Mouse (Mus musculus) hindbrain, embryonic 11.5 days (tissue): ENCODE results near the gene Cenpe. TPM values are rescaled to one million over a fixed set of nuclear protein-coding genes. Genes with fewer than 3 reads are reported as not detected.

ENCODE experiments used
- ATAC-seq: fragments of 200-750 bp; cut with Nextera tagmentation; 2 replicates; pipeline ENCODE4 v1.8.0; 2017; ENCODE audit warnings: mild to moderate bottlenecking, moderate TSS enrichment, moderate library complexity; ENCODE audit not compliant: low FRiP score
- DNase-seq: peaks from one replicate; pipeline ENCODE4 v3.0.0-alpha.2; 2015; ENCODE audit warnings: low spot score
- H3K27ac ChIP-seq: fragments of 300-500 bp; sonication (generic); 2 replicates; pipeline ENCODE4 v1.5.1; 2014; ENCODE audit warnings: mild to moderate bottlenecking, low read depth, low read length
- H3K27me3 ChIP-seq: fragments of 300-500 bp; sonication (generic); 2 replicates; pipeline ENCODE4 v1.6.1; 2014; ENCODE audit warnings: mild to moderate bottlenecking, low read length, moderate library complexity, mixed read lengths; ENCODE audit not compliant: control insufficient read depth, insufficient read depth
- H3K36me3 ChIP-seq: fragments of 300-500 bp; sonication (generic); 2 replicates; pipeline ENCODE4 v1.6.1; 2014; ENCODE audit warnings: mild to moderate bottlenecking, low read length, moderate library complexity, mixed read lengths; ENCODE audit not compliant: control insufficient read depth, insufficient read depth
- H3K4me1 ChIP-seq: fragments of 300-500 bp; sonication (generic); replicated peaks from 2 replicates; pipeline ENCODE4 v1.6.1; 2014; ENCODE audit warnings: low read length, mixed read lengths; ENCODE audit not compliant: control insufficient read depth, insufficient read depth
- H3K4me2 ChIP-seq: fragments of 300-500 bp; sonication (generic); replicated peaks from 2 replicates; pipeline ENCODE4 v1.6.1; 2014; ENCODE audit warnings: mild to moderate bottlenecking, low read depth, low read length
- H3K4me3 ChIP-seq: fragments of 300-500 bp; sonication (generic); 2 replicates; pipeline ENCODE4 v1.5.1; 2014; ENCODE audit warnings: low read depth, low read length
- H3K9ac ChIP-seq: fragments of 300-500 bp; sonication (generic); 2 replicates; pipeline ENCODE4 v1.6.1; 2014; ENCODE audit warnings: low read depth, low read length
- H3K9me3 ChIP-seq: fragments of 300-500 bp; sonication (generic); 2 replicates; pipeline ENCODE4 v1.6.1; 2016; ENCODE audit warnings: low read length; ENCODE audit not compliant: control insufficient read depth
- WGBS: fragments of 180-500 bp; shearing (Covaris S2); extraction: QIAGEN DNeasy Blood & Tissue Kit; methylation state at CpG from one replicate; pipeline ENCODE4 v1.1.7; 2014; 5-methylcytosine and 5-hydroxymethylcytosine counted together
- polyA plus RNA-seq: library from polyadenylated mRNA; unstranded; fragments of >200 nt; fragmentation: Nextera tagmentation; extraction: Ambion mirVana; gene quantifications from 2 replicates; pipeline ENCODE4 v1.2.1, GENCODE M21; 2014

Cenpe gene
- polyA plus RNA-seq, 1 experiment from 2014 or later, result 43.5 TPM

DNA sequence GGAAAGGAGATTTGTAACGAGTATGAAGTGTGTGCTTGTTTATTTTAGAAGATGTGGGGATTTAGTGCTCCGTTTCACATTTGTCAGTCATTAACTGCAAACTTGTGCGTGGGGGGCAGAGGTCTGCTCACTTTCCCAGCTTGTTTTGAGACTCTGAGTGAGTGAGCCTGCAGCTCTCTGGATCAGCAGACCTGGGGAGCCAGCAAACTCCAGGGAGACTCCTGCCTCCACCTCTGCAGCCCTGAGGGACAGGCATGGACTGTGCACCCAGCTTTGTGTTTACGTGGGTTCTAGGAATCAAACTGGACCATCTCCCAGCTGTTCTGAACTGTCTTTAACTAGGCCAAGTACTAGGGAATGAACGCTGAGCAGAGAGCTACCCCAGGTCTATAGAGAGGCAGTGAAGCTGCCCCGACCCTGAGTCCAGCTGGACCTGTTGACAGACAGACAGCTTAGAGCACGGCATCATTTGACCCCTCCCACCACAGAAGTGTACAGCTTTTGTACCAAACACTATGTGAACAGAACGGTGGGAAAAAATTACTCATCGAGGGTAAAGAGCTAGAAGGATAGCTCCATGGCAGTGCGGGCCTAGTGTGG, 57.2 kb downstream of the Cenpe start:
- Histone ChIP-seq H3K27me3 (no peaks in the 10 kb centered on the region), H3K4me3 (no peak overlapping the region), H3K4me2 (no peak overlapping the region), H3K27ac (no peak overlapping the region), H3K36me3 (peaks cover 4% of the 10 kb centered on the region; the same call in 1 of the 2 replicates), H3K9ac (no peak overlapping the region), H3K9me3 (no peaks in the 10 kb centered on the region), H3K4me1 (no peaks in the 10 kb centered on the region)
- ATAC-seq (no peak), DNase-seq (no peak)
- WGBS, result 92% methylated on average over 10 of the region's 10 CpGs

DNA sequence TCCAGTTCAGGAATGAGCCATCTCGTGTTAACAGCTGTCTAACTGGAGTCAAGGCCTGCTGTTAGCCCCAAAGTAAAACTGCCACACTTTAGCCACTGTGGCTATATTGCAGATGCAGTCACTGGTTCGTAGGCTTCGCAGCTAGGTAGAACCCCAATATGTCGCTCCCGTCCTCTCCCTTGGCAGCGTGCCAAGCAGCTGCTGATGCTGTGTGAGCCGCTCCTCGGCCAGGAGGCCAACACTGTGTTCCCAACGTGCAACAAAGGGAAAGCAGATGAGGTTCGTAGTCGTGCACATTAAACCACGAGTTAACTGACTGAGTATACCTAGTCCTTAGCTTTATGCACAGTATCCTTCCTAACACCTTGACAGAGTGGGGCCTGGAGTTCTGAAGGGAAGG, 60.3 kb downstream of the Cenpe start:
- Histone ChIP-seq H3K4me2 (no peak overlapping the region), H3K4me1 (no peaks in the 10 kb centered on the region), H3K27me3 (no peaks in the 10 kb centered on the region), H3K36me3 (peaks cover 2% of the 10 kb centered on the region; the same call in 1 of the 2 replicates), H3K27ac (no peak overlapping the region), H3K4me3 (no peak overlapping the region), H3K9me3 (no peaks in the 10 kb centered on the region), H3K9ac (no peak overlapping the region)
- WGBS, result 94% methylated on average over 12 of the region's 12 CpGs
- no peak for DNase-seq
- no peak for ATAC-seq

GRCm38 (mm10) chr3:135273047-135273446, 60.7 kb downstream of the Cenpe start:
- Histone ChIP-seq H3K27me3 (no peaks in the 10 kb centered on the region), H3K4me3 (no peak overlapping the region), H3K27ac (no peak overlapping the region), H3K9ac (no peak overlapping the region), H3K9me3 (no peaks in the 10 kb centered on the region), H3K4me2 (no peak overlapping the region), H3K4me1 (no peaks in the 10 kb centered on the region), H3K36me3 (peaks cover 2% of the 10 kb centered on the region; the same call in 1 of the 2 replicates)
- DNase-seq (no peak), ATAC-seq (no peak)
- 93% methylated on average over 13 of the region's 13 CpGs for WGBS

- H3K9ac ChIP-seq, result peak overlapping the region; percentile 51; the same call in 1 of the 2 replicates
- WGBS, result 71% methylated on average over 4 of the region's 4 CpGs
- no peaks in the 10 kb centered on the region for H3K36me3 ChIP-seq
- ATAC-seq, result peak; percentile 5; the same call in 1 of the 2 replicates
- no peak overlapping the region for H3K4me2 ChIP-seq
- no peaks in the 10 kb centered on the region for H3K4me1 ChIP-seq
- H3K9me3 ChIP-seq, result no peaks in the 10 kb centered on the region
- H3K4me3 ChIP-seq, result no peak overlapping the region
- no peak for DNase-seq
- no peak overlapping the region for H3K27ac ChIP-seq
- H3K27me3 ChIP-seq, result no peaks in the 10 kb centered on the region
Observed at GRCm38 (mm10) chr3:135280160-135280559, 67.8 kb downstream of the Cenpe start.

DNA sequence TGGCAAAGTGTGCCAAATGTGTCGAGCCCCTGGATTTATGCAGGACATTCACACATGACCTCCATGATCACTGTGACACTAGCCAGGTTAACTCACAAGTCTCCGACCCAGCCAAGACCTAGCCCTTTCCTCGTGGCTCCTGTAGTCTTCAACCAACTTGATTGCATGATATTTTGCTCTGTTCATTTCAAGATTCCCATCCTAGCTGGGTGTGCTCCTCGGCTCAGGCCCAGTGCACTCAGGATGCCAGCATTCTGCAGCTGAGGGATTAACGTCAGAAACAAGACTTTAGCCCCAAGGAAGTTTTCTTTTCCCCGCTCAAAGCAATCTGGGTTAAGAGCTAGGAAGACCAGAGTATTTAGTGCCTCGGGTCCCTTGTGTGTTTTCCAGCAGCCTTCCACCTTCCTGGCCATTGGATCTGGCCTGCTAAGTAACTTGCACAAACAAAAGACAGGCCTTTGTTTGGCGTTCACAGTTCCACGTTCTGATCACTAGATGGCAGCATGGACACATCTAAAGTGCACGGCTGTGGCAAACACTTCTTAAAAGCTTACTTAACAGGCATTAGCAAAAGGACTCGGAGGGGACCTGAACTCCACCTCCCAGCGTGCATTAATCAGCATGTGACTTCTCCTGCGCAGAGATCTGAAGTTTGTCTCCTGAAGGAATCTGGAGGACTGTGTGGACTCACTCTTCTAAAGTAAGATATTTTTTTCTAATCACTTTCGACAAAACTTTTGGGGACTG, 68.5 kb downstream of the Cenpe start, which contains the start of gene Bdh2:
Gene Bdh2, plus strand, starts transcription at position 553 of the 747 bp plus-strand sequence.
- Histone ChIP-seq H3K36me3 (no peaks in the 10 kb centered on the region), H3K27ac (no peak within 1 kb of the TSS), H3K4me2 (no peak within 1 kb of the TSS), H3K4me3 (no peak within 1 kb of the TSS), H3K9ac (peak within 1 kb of the TSS; percentile 51), H3K4me1 (no peaks in the 10 kb centered on the region), H3K9me3 (no peaks in the 10 kb centered on the region), H3K27me3 (no peaks in the 10 kb centered on the region)
- DNase-seq (peak; percentile 93), ATAC-seq (peak; percentile 84)
- WGBS, result 25% methylated on average over 14 of the region's 14 CpGs

DNA sequence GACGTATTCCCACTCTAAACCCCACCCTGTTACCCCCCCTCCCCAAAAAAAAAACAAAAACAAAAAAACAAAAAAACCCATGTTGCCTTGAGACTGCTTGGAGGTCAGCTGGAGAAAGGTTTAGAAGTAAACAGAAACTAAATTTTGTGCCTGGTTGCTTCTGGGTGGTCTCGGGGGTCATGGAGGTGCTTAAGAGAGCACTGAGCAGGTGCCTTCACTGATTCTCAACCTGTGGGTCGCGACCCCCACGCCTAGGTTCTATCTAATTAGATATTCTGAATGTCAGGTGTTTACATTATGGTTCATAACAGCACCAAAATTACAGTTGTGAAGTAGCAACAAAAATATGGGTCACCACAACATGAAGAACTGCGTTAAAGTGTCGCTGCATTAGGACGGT, 69.4 kb downstream of the Cenpe start:
- H3K27me3 ChIP-seq, result no peaks in the 10 kb centered on the region
- no peak overlapping the region for H3K4me3 ChIP-seq
- H3K9ac ChIP-seq, result no peak overlapping the region
- DNase-seq (no peak), ATAC-seq (no peak)
- 84% methylated on average over 8 of the region's 8 CpGs for WGBS
- H3K9me3 ChIP-seq, result no peaks in the 10 kb centered on the region
- H3K4me1 ChIP-seq, result no peaks in the 10 kb centered on the region
- no peaks in the 10 kb centered on the region for H3K36me3 ChIP-seq
- H3K4me2 ChIP-seq, result no peak overlapping the region
- H3K27ac ChIP-seq, result no peak overlapping the region

- Histone ChIP-seq H3K27me3 (no peaks in the 10 kb centered on the region), H3K4me2 (no peak overlapping the region), H3K9me3 (no peaks in the 10 kb centered on the region), H3K9ac (no peak overlapping the region), H3K4me1 (no peaks in the 10 kb centered on the region), H3K27ac (no peak overlapping the region), H3K36me3 (no peaks in the 10 kb centered on the region), H3K4me3 (no peak overlapping the region)
- ATAC-seq (no peak), DNase-seq (no peak)
- WGBS, result 89% methylated on average over 11 of the region's 11 CpGs
Observed at GRCm38 (mm10) chr3:135285256-135285655, 72.9 kb downstream of the Cenpe start.

GRCm38 (mm10) chr3:135285807-135286206, 73.5 kb downstream of the Cenpe start:
- Histone ChIP-seq H3K4me1 (no peaks in the 10 kb centered on the region), H3K27me3 (no peaks in the 10 kb centered on the region), H3K36me3 (no peaks in the 10 kb centered on the region), H3K9me3 (no peaks in the 10 kb centered on the region), H3K9ac (no peak overlapping the region), H3K4me3 (no peak overlapping the region), H3K4me2 (no peak overlapping the region), H3K27ac (no peak overlapping the region)
- no peak for ATAC-seq
- 100% methylated on average over 3 of the region's 3 CpGs for WGBS
- no peak for DNase-seq
